Mouse (Mus musculus): ENCODE measurements at regions not wholly inside any gene's neighbourhood (a gene's known extent, or its start where the extent isn't known, plus 50 kb on each side); places are given as distances from the start of the nearest gene placed in this dataset.

- no peak overlapping the region for H3K9ac ChIP-seq
- 69% methylated on average over 9 of the region's 9 CpGs for WGBS
- H3K27ac ChIP-seq: no peak overlapping the region
- no peak overlapping the region for H3K4me2 ChIP-seq
- H3K36me3 ChIP-seq: no peaks in the 10 kb centered on the region
- no peaks in the 10 kb centered on the region for H3K9me3 ChIP-seq (replicated peaks)
- no peak for ATAC-seq (replicated peaks; ENCODE audit: low FRiP score)
- H3K4me1 ChIP-seq: no peaks in the 10 kb centered on the region
- no peak overlapping the region for H3K4me3 ChIP-seq (replicated peaks)
- no peaks in the 10 kb centered on the region for H3K27me3 ChIP-seq
These were observed 327.6 kb upstream of the 4931429L15Rik start for GRCm38 (mm10) chr9:46647238-46647922.

DNA sequence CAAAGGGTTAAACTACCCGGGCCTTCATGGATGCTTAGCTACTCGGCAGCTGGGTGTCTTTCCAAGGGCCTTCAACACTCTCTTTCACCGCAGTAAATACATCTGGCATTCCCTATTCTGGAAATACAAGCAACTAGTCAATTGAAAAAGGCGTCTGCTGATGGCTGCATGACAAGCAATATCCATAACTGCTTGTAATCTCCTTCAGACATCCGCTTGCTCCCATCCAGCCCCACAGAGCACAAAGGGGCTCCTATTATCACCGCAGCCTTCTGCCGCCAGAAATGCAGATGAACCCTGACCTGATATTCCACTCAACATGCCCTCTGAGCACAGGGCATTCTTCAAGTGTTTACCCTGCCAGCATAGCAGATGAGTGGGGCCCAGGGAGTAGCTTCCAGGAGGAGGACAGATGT lies 325.7 kb upstream of the 4931429L15Rik start:
- Histone ChIP-seq H3K4me3 (replicated peaks) (no peak overlapping the region), H3K27me3 (no peaks in the 10 kb centered on the region), H3K4me1 (no peaks in the 10 kb centered on the region), H3K36me3 (no peaks in the 10 kb centered on the region), H3K9ac (no peak overlapping the region), H3K9me3 (replicated peaks) (no peaks in the 10 kb centered on the region), H3K27ac (no peak overlapping the region), H3K4me2 (no peak overlapping the region)
- 46% methylated on average over 7 of the region's 7 CpGs for WGBS
- no peak for ATAC-seq (replicated peaks; ENCODE audit: low FRiP score)

DNA sequence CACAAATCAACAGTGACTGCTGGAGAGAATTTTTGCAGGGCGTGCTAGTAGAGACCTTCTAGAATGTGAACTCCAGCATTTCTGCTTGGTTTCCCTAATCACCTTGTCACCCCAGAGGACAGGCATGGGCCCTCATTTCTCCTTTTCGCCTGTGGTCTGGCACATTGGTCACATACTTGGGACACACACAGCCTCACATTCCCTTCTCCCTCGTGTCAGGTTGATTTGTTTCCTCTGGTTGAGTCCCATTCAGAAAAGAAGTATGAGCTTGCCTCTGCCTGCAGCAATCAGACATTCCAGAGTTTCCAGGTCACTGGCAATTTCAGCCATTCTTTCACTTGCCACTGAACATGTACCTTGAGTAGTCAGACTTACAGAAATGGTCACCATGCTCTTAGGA lies 323.8 kb upstream of the 4931429L15Rik start:
- Histone ChIP-seq H3K27me3 (no peaks in the 10 kb centered on the region), H3K4me1 (no peaks in the 10 kb centered on the region), H3K9me3 (replicated peaks) (no peaks in the 10 kb centered on the region), H3K4me3 (replicated peaks) (no peak overlapping the region), H3K36me3 (no peaks in the 10 kb centered on the region), H3K27ac (no peak overlapping the region), H3K4me2 (no peak overlapping the region), H3K9ac (no peak overlapping the region)
- no peak for ATAC-seq (replicated peaks; ENCODE audit: low FRiP score)
- 71% methylated on average over 3 of the region's 3 CpGs for WGBS

GRCm38 (mm10) chr9:46642696-46643095 lies 322.9 kb upstream of the 4931429L15Rik start:
- H3K4me1 ChIP-seq: no peaks in the 10 kb centered on the region
- no peak for ATAC-seq (replicated peaks; ENCODE audit: low FRiP score)
- WGBS: 6% methylated on average over 9 of the region's 9 CpGs
- no peak overlapping the region for H3K9ac ChIP-seq
- H3K9me3 ChIP-seq (replicated peaks): no peaks in the 10 kb centered on the region
- H3K27me3 ChIP-seq: no peaks in the 10 kb centered on the region
- no peaks in the 10 kb centered on the region for H3K36me3 ChIP-seq
- no peak overlapping the region for H3K27ac ChIP-seq
- no peak overlapping the region for H3K4me3 ChIP-seq (replicated peaks)
- no peak overlapping the region for H3K4me2 ChIP-seq

GRCm38 (mm10) chr9:46636261-46637010 lies 316.6 kb upstream of the 4931429L15Rik start:
- 36% methylated on average over 8 of the region's 8 CpGs for WGBS
- Histone ChIP-seq H3K4me1 (0 out of 2 replicates have a peak, but pooled peaks cover 5% of the 10 kb centered on the region), H3K27me3 (no peaks in the 10 kb centered on the region), H3K36me3 (no peaks in the 10 kb centered on the region), H3K9me3 (replicated peaks) (no peaks in the 10 kb centered on the region), H3K9ac (no peak overlapping the region), H3K4me3 (replicated peaks) (no peak overlapping the region), H3K4me2 (no peak overlapping the region), H3K27ac (no peak overlapping the region)
- no peak for ATAC-seq (replicated peaks; ENCODE audit: low FRiP score)

- Histone ChIP-seq H3K4me2 (no peak overlapping the region), H3K9me3 (replicated peaks) (no peaks in the 10 kb centered on the region), H3K4me3 (replicated peaks) (no peak overlapping the region), H3K27me3 (no peaks in the 10 kb centered on the region), H3K9ac (no peak overlapping the region), H3K27ac (no peak overlapping the region), H3K4me1 (0 out of 2 replicates have a peak, but pooled peaks cover 5% of the 10 kb centered on the region), H3K36me3 (no peaks in the 10 kb centered on the region)
- 78% methylated on average over 4 of the region's 4 CpGs for WGBS
- no peak for ATAC-seq (replicated peaks; ENCODE audit: low FRiP score)
These were observed 314.2 kb upstream of the 4931429L15Rik start for GRCm38 (mm10) chr9:46633952-46634351.

DNA sequence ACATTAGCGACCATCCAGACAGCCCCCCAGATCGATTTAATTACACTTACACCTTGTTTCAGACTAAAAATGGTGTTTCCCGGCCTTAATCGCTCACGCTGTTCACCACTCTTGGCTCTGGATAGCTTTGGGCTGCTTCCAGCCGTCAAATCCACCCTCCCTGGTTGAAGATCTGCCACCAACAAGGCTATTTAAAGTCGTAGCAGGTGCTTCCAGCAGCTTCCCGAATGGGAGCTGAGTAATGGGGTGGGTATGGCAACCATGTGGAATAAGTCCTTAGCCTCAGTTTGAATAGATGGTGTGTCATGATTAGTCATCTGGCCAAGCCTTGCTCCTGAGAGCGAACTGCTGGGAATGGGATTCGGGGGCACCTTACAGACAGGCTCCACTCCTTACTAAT lies 312.8 kb upstream of the 4931429L15Rik start:
- no peak overlapping the region for H3K4me3 ChIP-seq (replicated peaks)
- no peaks in the 10 kb centered on the region for H3K36me3 ChIP-seq
- 82% methylated on average over 10 of the region's 10 CpGs for WGBS
- H3K4me1 ChIP-seq: 0 out of 2 replicates have a peak, but pooled peaks cover 5% of the 10 kb centered on the region
- no peak overlapping the region for H3K4me2 ChIP-seq
- H3K9me3 ChIP-seq (replicated peaks): no peaks in the 10 kb centered on the region
- no peak for ATAC-seq (replicated peaks; ENCODE audit: low FRiP score)
- H3K9ac ChIP-seq: no peak overlapping the region
- H3K27ac ChIP-seq: no peak overlapping the region
- H3K27me3 ChIP-seq: no peaks in the 10 kb centered on the region

DNA sequence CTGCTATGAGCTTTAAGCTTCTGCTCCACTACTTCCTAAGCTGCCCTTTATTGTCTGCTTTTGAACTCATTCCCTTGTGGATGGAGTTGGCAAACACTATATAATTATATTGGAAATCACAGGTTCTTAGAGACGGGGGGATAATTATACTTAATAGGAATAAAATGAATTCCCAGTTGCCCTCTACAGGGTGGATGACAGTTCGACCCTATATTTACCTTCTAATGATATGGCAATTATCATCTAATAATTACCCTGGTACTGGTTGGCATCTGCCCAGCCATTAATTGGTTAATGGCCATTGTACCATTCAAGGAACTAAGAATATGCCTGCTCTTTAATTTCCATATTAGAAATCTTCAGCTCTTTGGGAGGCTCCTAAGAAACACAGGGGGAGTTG lies 302.5 kb upstream of the 4931429L15Rik start:
- WGBS: 88% methylated on average over 2 of the region's 2 CpGs
- H3K27ac ChIP-seq: no peak overlapping the region
- no peak for ATAC-seq (replicated peaks; ENCODE audit: low FRiP score)
- no peak overlapping the region for H3K4me3 ChIP-seq (replicated peaks)
- no peaks in the 10 kb centered on the region for H3K27me3 ChIP-seq
- H3K4me2 ChIP-seq: no peak overlapping the region
- H3K9me3 ChIP-seq (replicated peaks): no peaks in the 10 kb centered on the region
- H3K36me3 ChIP-seq: no peaks in the 10 kb centered on the region
- no peak overlapping the region for H3K9ac ChIP-seq
- no peaks in the 10 kb centered on the region for H3K4me1 ChIP-seq

DNA sequence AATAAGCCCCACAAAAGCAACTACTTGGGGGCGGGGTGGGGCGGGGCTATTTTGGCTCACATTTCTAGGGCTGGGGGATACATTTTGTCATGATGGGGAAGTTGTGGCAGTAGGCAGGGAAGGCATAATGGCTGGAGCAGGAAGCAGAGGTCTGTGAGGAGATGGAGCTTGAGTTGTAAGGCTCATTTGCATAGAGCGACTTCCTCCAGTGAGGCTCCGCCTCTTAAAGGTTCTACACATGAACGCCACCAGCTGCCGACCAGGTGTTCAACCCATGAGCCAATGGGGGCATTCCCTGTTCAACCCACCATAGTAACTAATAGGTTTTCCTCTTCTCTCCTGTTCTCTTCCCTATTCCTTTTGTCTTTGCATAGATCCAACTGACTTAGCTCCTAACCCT lies 302.1 kb upstream of the 4931429L15Rik start:
- Histone ChIP-seq H3K27ac (no peak overlapping the region), H3K9ac (no peak overlapping the region), H3K27me3 (no peaks in the 10 kb centered on the region), H3K36me3 (no peaks in the 10 kb centered on the region), H3K4me2 (no peak overlapping the region), H3K4me3 (replicated peaks) (no peak overlapping the region), H3K9me3 (replicated peaks) (no peaks in the 10 kb centered on the region), H3K4me1 (no peaks in the 10 kb centered on the region)
- WGBS: 89% methylated on average over 6 of the region's 6 CpGs
- no peak for ATAC-seq (replicated peaks; ENCODE audit: low FRiP score)

DNA sequence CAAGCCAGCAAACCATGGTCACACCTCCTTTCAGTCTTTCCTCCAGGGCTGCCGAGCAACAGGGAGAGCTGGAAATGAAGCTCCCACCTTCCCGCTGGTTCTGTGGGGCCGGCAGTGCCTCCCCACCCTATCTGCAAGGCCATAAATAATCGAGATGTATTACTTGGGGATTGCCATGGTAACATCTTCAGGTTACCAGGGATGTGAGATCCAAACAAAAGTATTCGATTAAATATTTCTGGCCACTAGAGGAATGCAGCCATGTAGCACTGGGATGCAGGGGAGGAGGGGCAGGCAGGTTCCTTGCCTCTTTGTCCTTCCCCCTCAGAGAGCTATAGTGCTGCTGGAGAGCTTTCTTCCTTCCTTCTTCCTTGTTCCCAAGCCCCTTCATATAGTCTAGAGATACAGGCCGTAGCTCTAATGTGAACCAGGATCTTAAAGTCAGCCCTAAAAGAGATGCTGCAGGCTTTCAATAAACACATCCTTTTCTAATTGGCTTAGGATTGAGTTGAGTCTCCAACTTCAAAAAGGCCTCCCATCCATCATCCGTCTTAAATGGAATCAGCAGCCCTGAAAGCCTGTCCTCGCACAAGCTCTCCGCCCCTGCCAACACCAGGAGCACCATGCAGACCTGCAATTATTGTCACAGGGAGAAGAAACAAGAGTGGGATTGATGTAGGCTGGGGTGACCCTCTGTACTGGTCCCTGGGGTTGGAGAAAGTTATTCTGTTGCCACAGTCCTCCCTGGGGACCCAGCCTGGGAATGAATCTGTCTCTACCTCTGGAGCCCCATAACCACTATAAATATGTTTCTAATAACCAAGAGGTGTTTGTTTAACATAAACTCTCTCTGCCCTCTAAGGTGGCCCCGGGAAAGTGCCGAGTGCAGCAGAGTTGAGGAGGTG lies 290.6 kb upstream of the 4931429L15Rik start:
- H3K36me3 ChIP-seq: no peaks in the 10 kb centered on the region
- no peak overlapping the region for H3K27ac ChIP-seq
- no peak overlapping the region for H3K4me2 ChIP-seq
- H3K9me3 ChIP-seq (replicated peaks): no peaks in the 10 kb centered on the region
- no peak overlapping the region for H3K4me3 ChIP-seq (replicated peaks)
- 16% methylated on average over 11 of the region's 11 CpGs for WGBS
- no peak for ATAC-seq (replicated peaks; ENCODE audit: low FRiP score)
- peaks cover 15% of the 10 kb centered on the region for H3K4me1 ChIP-seq
- no peaks in the 10 kb centered on the region for H3K27me3 ChIP-seq
- no peak overlapping the region for H3K9ac ChIP-seq

DNA sequence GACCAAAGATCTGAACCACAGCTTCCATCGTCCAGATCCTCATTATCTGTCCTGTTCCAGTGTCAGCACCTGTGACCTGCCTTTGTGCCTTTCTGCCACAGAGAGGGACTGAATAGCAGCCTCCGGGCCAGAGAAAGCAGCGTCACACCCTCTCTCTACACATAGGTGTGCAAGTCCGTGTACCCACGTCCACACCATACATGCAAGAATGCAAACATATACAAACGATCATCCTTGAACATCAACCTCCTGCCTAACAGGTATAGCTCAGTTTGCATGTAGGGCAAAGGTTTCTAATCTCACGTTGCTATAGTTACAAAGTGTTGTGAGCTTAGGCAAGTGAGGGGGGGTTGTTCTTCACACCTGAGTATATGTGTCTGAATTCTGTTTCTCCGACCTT lies 288.9 kb upstream of the 4931429L15Rik start:
- no peak overlapping the region for H3K9ac ChIP-seq
- no peaks in the 10 kb centered on the region for H3K36me3 ChIP-seq
- H3K4me2 ChIP-seq: no peak overlapping the region
- no peaks in the 10 kb centered on the region for H3K27me3 ChIP-seq
- ATAC-seq (replicated peaks; ENCODE audit: low FRiP score): no peak
- no peaks in the 10 kb centered on the region for H3K9me3 ChIP-seq (replicated peaks)
- H3K4me3 ChIP-seq (replicated peaks): no peak overlapping the region
- H3K27ac ChIP-seq: no peak overlapping the region
- 82% methylated on average over 8 of the region's 8 CpGs for WGBS
- H3K4me1 ChIP-seq: peaks cover 15% of the 10 kb centered on the region

DNA sequence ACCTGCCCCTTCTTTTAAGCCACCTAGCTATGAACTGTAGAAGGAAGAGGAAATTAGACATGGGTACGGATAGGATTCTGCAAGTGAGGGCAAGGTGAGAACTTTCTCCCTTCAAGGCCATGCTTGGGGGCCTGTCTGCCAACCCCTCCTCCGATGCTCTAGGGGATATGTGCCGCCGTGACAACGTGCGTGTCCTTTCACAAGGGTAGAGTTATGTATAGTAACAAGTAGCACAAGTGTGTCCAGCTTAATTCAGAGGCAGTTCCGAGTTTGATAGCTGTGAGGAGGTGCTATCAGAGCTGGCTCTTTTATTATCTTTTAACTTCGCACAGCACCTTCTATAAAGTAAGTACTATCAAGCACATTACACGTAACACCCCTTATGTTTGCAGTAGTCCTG lies 281.0 kb upstream of the 4931429L15Rik start:
- Histone ChIP-seq H3K27me3 (no peaks in the 10 kb centered on the region), H3K27ac (no peak overlapping the region), H3K9me3 (replicated peaks) (no peaks in the 10 kb centered on the region), H3K36me3 (no peaks in the 10 kb centered on the region), H3K4me1 (peaks cover 6% of the 10 kb centered on the region; the same call in 1 of the 2 replicates), H3K4me2 (no peak overlapping the region), H3K9ac (no peak overlapping the region), H3K4me3 (replicated peaks) (no peak overlapping the region)
- 89% methylated on average over 9 of the region's 9 CpGs for WGBS
- no peak for ATAC-seq (replicated peaks; ENCODE audit: low FRiP score)

All from kidney, embryonic 15.5 days (tissue).